Mouse (Mus musculus) monocyte, adult 2 months (primary cell): ENCODE results near the gene Gm5771.
"Not testable (repeated sequence)": the region's sequence is repeated elsewhere in the genome, so short reads cannot be mapped to it uniquely, and the experiment has no call there.

Source experiments
- DNase-seq, 2 experiments: peaks; one replicate each; pipeline ENCODE4 v3.0.0; 2022; ENCODE audit warnings: low spot score in 2 of 2, low read depth in 1 of 2

Gene Gm5771

DNA sequence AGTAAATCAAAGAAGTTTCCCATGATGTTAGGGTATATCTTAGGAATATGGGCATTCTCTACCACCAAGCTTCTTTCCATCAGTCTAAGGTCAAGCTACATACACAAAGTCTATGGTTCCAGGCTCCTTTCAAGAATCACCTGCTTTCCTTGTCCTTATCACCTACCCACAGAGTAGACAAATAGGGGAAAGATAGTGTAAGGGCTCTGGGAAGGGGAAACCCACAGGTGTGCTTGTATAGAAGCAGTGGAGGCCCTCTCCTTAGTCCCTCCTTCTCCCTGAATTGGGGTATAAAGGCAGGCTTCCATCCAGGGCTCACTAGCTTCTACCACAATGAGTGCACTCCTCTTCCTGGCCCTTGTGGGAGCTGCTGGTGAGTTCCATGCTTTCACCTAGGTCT, at the start of gene Gm5771:
Gene Gm5771 (plus strand): TSS at position 301 of the 400 bp plus-strand sequence.
- not testable (repeated sequence) for DNase-seq

GRCm38 (mm10) chr6:41353932-41354331, 38.2 kb upstream of the Gm5771 start, which contains the start of gene Try10:
Gene Try10 (plus strand): TSS chr6:41354105.
- no peak for DNase-seq

DNA sequence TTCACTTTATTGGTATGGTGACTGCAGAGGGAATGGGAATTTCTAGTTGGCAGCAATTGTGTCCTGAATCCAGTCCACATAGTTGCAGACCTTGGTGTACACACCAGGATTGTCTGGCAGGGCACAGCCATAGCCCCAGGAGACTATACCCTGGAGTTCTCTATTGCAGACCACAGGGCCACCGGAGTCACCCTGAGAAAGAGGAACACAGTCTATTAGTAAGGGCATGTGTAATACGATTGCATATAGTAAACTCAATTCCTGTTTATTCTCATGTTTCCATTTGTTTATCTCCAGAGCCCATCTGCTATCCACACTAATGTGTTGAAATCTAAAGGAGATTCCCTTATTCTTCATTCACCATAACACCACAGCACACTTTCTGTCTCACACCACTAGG, 18.4 kb upstream of the Gm5771 start:
- DNase-seq = not testable (repeated sequence)

GRCm38 (mm10) chr6:41377578-41377977, 14.6 kb upstream of the Gm5771 start, which contains the start of gene Prss3:
Gene Prss3 (minus strand): TSS chr6:41377678.
- DNase-seq = not testable (repeated sequence)

GRCm38 (mm10) chr6:41386781-41387180, 5.4 kb upstream of the Gm5771 start:
- DNase-seq = no peak

GRCm38 (mm10) chr6:41391640-41392039, 516 bp upstream of the Gm5771 start:
- DNase-seq = not testable (repeated sequence)

DNA sequence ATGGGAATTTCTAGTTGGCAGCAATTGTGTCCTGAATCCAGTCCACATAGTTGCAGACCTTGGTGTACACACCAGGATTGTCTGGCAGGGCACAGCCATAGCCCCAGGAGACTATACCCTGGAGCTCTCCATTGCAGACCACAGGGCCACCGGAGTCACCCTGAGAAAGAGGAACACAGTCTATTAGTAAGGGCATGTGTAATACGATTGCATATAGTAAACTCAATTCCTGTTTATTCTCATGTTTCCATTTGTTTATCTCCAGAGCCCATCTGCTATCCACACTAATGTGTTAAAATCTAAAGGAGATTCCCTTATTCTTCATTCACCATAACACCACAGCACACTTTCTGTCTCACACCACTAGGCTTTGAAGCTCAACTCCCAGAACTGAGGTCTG, 50.1 kb downstream of the Gm5771 start:
- not testable (repeated sequence) for DNase-seq

DNA sequence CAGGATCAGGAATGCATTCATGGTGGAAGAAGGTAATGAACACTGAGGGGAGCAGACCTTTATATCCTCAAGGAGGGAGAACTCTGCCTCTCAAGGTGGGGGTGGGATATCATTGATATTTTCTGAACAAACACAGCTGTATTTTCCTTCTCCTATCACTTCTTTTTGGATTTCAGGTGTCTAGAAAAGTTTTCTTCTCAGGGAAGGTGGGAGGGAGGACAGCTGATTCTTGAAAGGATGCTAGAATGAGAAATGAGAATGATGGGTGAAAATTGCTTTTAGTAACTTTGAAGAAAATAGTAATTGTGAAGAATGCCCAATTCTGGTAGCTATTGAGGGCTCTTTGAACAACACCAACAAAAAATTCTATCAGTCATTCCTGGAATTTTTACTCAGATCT, 53.9 kb downstream of the Gm5771 start, which contains the start of gene Gm10334:
Gene Gm10334 (minus strand): TSS at position 101 of the 400 bp plus-strand sequence.
- not testable (repeated sequence) for DNase-seq
